Mouse (Mus musculus): ENCODE data around the gene Nes. TPM values are rescaled to one million over a fixed set of nuclear protein-coding genes. Genes with fewer than 3 reads are reported as not detected.

Gene Nes
- 61.9 and 77.6 TPM in 2 replicates for polyA plus RNA-seq (2015; fragmentation: Nextera tagmentation; extraction: Ambion mirVana)

DNA sequence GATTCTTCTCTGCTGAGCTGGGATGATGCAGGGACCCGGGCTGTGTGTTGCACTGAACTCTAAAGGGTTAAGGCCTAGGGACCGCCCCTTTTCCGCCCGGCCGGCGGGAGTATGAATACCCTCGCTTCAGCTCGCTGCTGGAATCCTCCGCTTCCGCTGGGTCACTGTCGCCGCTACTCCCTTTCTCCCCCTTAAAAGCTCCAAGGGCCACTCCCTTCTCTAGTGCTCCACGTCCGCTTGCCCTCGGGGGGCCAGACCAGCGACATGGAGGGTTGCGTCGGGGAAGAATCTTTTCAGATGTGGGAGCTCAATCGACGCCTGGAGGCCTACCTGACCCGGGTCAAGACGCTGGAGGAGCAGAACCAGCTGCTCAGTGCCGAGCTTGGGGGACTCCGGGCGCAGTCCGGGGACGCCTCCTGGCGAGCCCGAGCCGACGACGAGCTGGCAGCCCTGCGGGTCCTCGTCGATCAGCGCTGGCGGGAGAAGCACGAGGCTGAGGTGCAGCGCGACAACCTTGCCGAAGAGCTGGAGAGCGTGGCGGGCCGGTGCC, at the start of gene Nes:
Nes (plus strand) TSS at position 140 of the 550 bp plus-strand sequence.
- ATAC-seq = peak; percentile 71
- Histone ChIP-seq H3K27me3 (no peaks in the 10 kb centered on the region), H3K4me2 (replicated peaks) (peak within 1 kb of the TSS; percentile 94), H3K27ac (peak within 1 kb of the TSS; percentile 90), H3K9ac (replicated peaks) (peak within 1 kb of the TSS; percentile 89), H3K36me3 (peaks cover 8% of the 10 kb centered on the region), H3K4me3 (replicated peaks) (peak within 1 kb of the TSS; percentile 70), H3K9me3 (no peaks in the 10 kb centered on the region), H3K4me1 (replicated peaks) (peaks cover 55% of the 10 kb centered on the region)
- under 1% methylated on average over 44 of the region's 44 CpGs for WGBS

DNA sequence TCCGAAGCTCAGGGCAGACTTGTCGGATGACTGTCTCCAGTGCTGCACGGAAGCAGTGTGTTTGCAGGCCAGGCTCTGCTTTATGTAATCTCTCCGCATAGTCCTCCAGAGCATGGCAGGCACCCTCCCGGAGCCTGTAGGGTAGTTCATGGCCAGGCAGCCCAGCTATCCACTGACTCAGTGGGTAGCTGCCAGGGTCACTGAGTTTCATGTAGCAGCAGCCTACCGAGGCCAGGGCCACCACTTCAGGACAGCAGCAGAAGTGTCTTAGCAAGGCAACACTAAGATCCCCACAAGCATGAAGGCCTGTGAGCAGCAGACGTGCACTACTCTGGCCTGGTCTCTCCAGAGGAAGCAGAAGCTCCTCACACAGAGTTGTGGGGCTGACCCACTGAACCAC, 45.9 kb upstream of the Nes start:
- H3K9ac ChIP-seq (replicated peaks) = no peak overlapping the region
- no peaks in the 10 kb centered on the region for H3K9me3 ChIP-seq
- no peak overlapping the region for H3K4me2 ChIP-seq (replicated peaks)
- H3K27me3 ChIP-seq = no peaks in the 10 kb centered on the region
- peaks cover 20% of the 10 kb centered on the region for H3K4me1 ChIP-seq (replicated peaks)
- H3K4me3 ChIP-seq (replicated peaks) = no peak overlapping the region
- peaks cover 60% of the 10 kb centered on the region for H3K36me3 ChIP-seq
- 85% methylated on average over 7 of the region's 7 CpGs for WGBS
- no peak overlapping the region for H3K27ac ChIP-seq
- ATAC-seq = no peak

DNA sequence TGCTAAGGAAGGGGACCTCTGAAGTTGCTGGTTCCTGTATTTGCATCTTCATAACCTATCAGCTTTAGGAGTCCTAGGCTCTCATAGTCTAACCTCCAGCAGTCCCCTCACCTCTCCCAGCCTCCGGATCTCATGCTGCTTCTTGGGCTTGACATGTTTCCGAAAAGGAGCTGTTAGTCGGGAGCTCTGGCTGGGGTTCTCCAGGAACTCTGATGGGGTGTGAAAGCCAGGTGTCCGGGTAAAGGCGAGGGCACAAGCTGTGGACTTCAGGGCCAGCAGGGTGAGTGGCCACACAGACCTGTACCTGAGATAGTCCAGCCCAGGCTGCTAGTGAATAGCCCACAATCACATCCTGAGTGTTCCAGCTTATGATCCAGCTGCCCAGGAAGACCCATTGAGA, 43.4 kb upstream of the Nes start:
- no peak for ATAC-seq
- no peak overlapping the region for H3K9ac ChIP-seq (replicated peaks)
- WGBS = 89% methylated on average over 5 of the region's 5 CpGs
- no peaks in the 10 kb centered on the region for H3K9me3 ChIP-seq
- no peaks in the 10 kb centered on the region for H3K27me3 ChIP-seq
- H3K4me2 ChIP-seq (replicated peaks) = no peak overlapping the region
- H3K27ac ChIP-seq = no peak overlapping the region
- no peak overlapping the region for H3K4me3 ChIP-seq (replicated peaks)
- peaks cover 26% of the 10 kb centered on the region for H3K4me1 ChIP-seq (replicated peaks)
- peaks cover 61% of the 10 kb centered on the region for H3K36me3 ChIP-seq

DNA sequence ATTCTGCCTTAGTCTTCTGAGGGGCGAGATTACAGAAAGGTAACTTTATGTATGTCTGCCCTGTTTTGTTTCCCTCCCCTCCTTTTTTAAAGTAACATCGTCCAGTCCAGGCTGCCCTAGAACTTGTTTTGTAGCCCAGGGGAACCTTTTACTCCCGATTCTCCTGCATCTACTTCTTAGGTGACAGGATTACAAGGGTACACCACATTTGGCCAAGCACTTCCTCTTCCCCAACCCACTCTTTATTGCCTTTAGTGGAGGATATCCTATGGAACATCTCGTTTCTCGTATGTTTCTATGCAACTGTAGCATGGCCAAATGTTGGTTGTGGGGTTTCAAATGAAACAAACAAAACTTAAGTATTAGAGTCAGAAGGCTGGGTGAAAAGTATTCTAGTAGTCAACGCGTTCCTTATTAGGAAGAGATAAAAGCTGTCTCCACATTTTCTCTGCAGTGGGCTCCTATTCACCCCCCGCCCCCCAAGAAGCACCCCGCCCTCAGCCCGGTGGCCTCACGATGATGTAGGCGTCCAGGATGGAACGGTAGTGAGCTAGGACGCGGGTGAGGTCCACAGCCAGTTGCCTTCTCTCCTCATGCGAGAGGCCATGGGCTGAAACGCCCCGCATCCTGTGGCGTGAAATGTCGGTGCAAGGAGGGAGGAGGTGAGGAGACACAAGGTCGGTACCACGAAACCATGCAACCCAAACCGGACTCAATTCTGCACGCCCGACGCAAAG, 41.4 kb upstream of the Nes start:
- WGBS = 7% methylated on average over 26 of the region's 26 CpGs
- no peaks in the 10 kb centered on the region for H3K9me3 ChIP-seq
- peak overlapping the region; percentile 77 for H3K4me2 ChIP-seq (replicated peaks)
- peak overlapping the region; percentile 94 for H3K4me3 ChIP-seq (replicated peaks)
- peaks cover 42% of the 10 kb centered on the region for H3K4me1 ChIP-seq (replicated peaks)
- peak; percentile 73 for ATAC-seq
- peaks cover 58% of the 10 kb centered on the region for H3K36me3 ChIP-seq
- peak overlapping the region; percentile 91 for H3K9ac ChIP-seq (replicated peaks)
- peak overlapping the region; percentile 90 for H3K27ac ChIP-seq
- H3K27me3 ChIP-seq = no peaks in the 10 kb centered on the region

DNA sequence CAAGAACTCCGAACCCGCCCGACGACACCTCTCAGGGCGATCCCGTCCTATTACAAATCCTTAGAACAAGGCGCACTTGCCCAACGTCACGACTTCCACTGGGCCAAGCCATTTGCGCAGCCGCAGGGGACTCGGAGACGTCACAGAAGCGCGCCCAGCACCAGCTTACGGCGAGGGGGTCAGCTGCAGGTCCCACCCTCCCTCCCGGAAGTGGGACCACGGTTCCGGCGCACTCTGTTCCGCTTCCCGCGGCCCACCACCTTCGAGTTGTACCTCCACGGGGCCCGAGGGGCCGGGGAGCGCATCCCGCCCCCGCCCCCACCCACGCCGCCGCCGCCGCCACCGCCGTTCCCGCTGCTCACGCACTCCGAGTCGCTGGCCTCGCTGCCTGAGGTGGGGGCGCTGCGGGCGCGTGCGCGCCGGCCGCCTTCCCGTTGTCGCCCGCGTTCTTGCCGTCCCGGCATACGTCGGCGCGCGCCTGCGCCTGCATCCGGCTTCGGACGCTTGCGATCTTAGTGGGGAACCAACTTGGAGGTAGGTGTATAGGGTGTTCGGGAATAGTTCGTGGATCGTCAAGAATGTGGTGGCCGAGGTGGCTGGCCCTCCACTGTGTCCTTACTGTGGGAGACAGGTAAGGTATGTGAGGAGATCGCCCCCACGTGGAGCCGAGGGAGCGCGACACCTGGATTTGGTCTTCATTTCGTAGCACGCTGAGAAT, 40.6 kb upstream of the Nes start, which contains the start of the genes Isg20l2 and Rrnad1:
Isg20l2 (plus strand) TSS at position 237 of the 718 bp plus-strand sequence.
Rrnad1 (minus strand) TSS at position 640 of the 718 bp plus-strand sequence.
- 1% methylated on average over 71 of the region's 78 CpGs for WGBS
- Histone ChIP-seq H3K4me3 (replicated peaks) (peak within 1 kb of the TSS; percentile 94), H3K27ac (peak within 1 kb of the TSS; percentile 90), H3K9me3 (no peaks in the 10 kb centered on the region), H3K27me3 (no peaks in the 10 kb centered on the region), H3K4me2 (replicated peaks) (peak within 1 kb of the TSS; percentile 77), H3K36me3 (peaks cover 58% of the 10 kb centered on the region), H3K9ac (replicated peaks) (peak within 1 kb of the TSS; percentile 91), H3K4me1 (replicated peaks) (peaks cover 49% of the 10 kb centered on the region)
- peak; percentile 99 for ATAC-seq

DNA sequence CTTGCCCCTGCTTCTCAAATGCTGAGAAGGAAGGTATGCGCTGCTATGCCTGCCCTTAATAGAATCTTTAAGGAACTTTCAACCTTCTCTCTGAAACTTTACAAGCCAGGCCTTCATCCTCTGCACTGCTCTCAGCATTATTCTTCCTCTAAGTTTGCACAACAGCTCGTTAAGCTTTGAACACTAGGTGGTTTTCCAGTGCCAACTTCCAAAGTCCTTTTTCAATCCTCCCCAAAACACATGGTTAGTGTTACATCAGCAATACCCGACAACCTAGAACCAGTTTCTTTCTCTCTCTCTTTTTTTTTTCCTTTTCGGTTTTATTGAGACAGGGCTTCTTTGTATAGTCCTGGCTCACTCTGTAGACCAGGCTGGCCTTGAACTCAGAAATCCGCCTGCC, 36.9 kb upstream of the Nes start:
- H3K4me2 ChIP-seq (replicated peaks) = no peak overlapping the region
- H3K27ac ChIP-seq = no peak overlapping the region
- no peak overlapping the region for H3K9ac ChIP-seq (replicated peaks)
- ATAC-seq = no peak
- no peaks in the 10 kb centered on the region for H3K27me3 ChIP-seq
- H3K36me3 ChIP-seq = peaks cover 64% of the 10 kb centered on the region
- peaks cover 57% of the 10 kb centered on the region for H3K4me1 ChIP-seq (replicated peaks)
- WGBS = 87% methylated on average over 5 of the region's 5 CpGs
- no peak overlapping the region for H3K4me3 ChIP-seq (replicated peaks)
- H3K9me3 ChIP-seq = no peaks in the 10 kb centered on the region

DNA sequence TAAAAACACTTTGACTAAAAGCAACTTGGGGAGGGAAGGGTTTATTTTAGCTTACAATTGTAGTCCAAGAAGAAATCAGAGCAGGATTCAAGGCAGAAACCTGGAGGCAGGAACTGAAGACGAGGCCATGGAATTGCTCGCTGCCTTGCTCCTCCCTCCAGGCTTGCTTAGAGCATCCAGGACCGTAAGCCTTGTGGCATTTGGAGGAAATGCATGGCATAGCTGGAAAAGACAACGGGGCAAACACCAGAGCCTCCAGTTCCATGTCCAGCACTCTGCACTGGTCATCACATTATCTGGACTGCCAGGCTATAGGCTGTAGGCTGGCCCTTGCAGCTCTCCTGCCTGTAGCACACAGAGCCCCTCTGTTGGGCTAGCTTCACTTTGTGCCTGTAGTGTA, 36.4 kb upstream of the Nes start:
- WGBS = 78% methylated on average over 4 of the region's 4 CpGs
- Histone ChIP-seq H3K4me2 (replicated peaks) (no peak overlapping the region), H3K9me3 (no peaks in the 10 kb centered on the region), H3K36me3 (peaks cover 68% of the 10 kb centered on the region), H3K27me3 (no peaks in the 10 kb centered on the region), H3K9ac (replicated peaks) (no peak overlapping the region), H3K4me3 (replicated peaks) (no peak overlapping the region), H3K27ac (no peak overlapping the region), H3K4me1 (replicated peaks) (peaks cover 52% of the 10 kb centered on the region)
- no peak for ATAC-seq

DNA sequence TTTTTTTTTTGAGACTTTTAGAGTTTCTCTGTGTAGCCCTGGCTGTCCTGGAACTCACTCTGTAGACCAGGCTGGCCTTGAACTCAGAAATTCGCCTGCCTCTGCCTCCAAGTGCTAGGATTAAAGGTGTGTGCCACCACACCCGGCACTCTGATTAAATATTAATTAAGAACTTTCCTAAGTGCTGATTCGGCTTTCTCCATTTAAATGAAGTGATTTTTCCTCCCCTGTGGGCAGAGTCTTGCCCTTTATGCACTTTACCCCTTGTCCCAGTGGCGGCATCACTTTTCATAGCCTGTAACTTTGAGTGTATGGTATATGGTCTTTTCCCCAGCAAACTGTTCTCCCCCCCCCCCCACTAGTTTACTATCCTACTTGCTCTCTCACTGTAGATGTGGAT, 35.7 kb upstream of the Nes start:
- no peak overlapping the region for H3K4me2 ChIP-seq (replicated peaks)
- H3K27ac ChIP-seq = no peak overlapping the region
- H3K9me3 ChIP-seq = no peaks in the 10 kb centered on the region
- ATAC-seq = no peak
- no peak overlapping the region for H3K4me3 ChIP-seq (replicated peaks)
- peaks cover 52% of the 10 kb centered on the region for H3K4me1 ChIP-seq (replicated peaks)
- no peaks in the 10 kb centered on the region for H3K27me3 ChIP-seq
- no peak overlapping the region for H3K9ac ChIP-seq (replicated peaks)
- peaks cover 75% of the 10 kb centered on the region for H3K36me3 ChIP-seq
- WGBS = 82% methylated on average over 4 of the region's 4 CpGs

DNA sequence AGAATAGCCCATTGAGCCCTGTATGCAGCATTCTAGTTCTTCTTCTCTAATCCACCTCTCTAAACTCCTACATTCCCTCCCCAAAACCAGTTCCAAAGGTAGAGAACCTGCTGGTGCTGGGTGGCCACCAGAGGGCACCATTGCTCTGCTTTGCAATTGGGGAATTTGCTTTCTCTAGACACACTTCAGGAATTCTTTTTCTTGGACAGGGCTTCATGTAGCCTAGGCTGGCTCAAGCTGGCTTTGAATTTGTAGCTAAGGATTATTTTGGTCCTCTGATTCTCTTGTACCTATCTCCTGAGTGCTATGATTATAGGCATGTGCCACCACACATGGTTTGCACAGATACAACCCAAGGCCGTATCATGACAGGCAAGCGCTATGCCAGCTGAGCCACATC, 35.1 kb upstream of the Nes start:
- peak; percentile 53 for ATAC-seq
- Histone ChIP-seq H3K4me3 (replicated peaks) (no peak overlapping the region), H3K9ac (replicated peaks) (0 out of 2 replicates have a peak overlapping the region, but pooled peaks have one; percentile 24), H3K9me3 (no peaks in the 10 kb centered on the region), H3K27me3 (no peaks in the 10 kb centered on the region), H3K36me3 (peaks cover 80% of the 10 kb centered on the region), H3K4me2 (replicated peaks) (no peak overlapping the region), H3K4me1 (replicated peaks) (peaks cover 51% of the 10 kb centered on the region), H3K27ac (no peak overlapping the region)
- WGBS = 94% methylated on average over 2 of the region's 2 CpGs

DNA sequence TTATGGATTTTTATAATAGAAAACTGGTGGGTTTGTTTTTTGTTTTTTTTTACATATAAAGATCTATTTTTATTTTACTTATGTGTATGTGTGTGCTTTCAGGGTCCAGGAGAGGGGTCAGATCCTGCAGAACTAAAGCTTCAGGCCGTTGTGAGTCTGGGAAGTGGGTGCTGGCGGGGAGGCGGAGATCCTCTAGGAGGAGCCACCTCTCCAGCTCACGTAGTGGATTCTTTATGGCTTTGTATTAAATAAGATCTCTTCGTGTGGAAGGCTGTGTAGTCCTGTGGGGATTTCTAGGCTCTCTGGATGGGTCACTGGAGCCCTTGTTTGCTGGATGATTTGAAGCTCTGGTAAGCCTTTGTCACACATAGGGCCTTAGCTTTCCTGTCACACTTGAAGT, 30.3 kb upstream of the Nes start:
- Histone ChIP-seq H3K27me3 (no peaks in the 10 kb centered on the region), H3K4me1 (replicated peaks) (peaks cover 18% of the 10 kb centered on the region), H3K4me3 (replicated peaks) (no peak overlapping the region), H3K9me3 (no peaks in the 10 kb centered on the region), H3K9ac (replicated peaks) (no peak overlapping the region), H3K36me3 (peaks cover 65% of the 10 kb centered on the region), H3K27ac (no peak overlapping the region), H3K4me2 (replicated peaks) (no peak overlapping the region)
- 56% methylated on average over 5 of the region's 5 CpGs for WGBS
- no peak for ATAC-seq

DNA sequence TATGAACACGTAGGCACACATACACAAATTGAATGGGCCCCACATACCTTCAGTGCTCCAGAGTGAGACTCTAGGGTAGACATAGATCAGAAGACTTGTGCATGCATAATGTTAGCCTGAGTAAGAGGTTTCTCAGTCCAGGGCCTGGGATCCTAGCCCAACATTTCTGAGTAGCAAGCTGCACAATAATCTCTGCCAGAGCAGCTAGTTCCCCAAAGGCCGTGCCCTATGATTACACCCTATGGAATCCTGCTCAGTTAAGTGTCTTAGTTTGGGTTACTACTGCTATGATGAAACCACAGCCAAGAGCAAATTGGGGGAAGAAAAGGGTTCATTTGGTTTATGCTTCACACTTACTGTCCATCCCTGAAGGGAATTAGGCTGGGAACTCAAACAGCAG, 28.4 kb upstream of the Nes start:
- no peak for ATAC-seq
- H3K4me3 ChIP-seq (replicated peaks) = no peak overlapping the region

DNA sequence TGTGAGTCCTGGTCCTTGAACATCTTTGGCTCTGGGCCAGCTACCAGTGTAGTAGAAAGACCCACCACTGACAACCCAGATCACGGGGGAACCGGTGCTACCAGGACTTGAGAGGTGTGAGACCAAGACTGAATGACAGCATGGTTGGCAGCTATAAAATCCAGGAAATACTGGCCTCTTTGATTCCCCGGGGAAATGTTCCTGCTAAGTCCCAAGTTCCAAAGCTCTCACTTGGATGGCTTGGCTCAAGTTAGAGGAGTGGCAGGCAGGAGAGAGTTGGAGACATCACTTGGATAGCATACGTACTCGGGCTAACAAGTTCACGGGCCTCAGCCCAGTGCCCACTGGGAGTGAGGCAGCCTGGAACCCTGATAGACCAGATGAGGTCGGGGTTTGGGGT, 27.3 kb upstream of the Nes start:
- 84% methylated on average over 7 of the region's 7 CpGs for WGBS

More for the DNA sequence above, 28.4 kb upstream of the Nes start:
- Histone ChIP-seq H3K27me3 (no peaks in the 10 kb centered on the region), H3K9ac (replicated peaks) (no peak overlapping the region), H3K4me1 (replicated peaks) (peaks cover 29% of the 10 kb centered on the region), H3K36me3 (peaks cover 50% of the 10 kb centered on the region), H3K4me2 (replicated peaks) (no peak overlapping the region), H3K9me3 (no peaks in the 10 kb centered on the region), H3K27ac (no peak overlapping the region)
- 91% methylated on average over 2 of the region's 2 CpGs for WGBS

More for the DNA sequence above, 27.3 kb upstream of the Nes start:
- Histone ChIP-seq H3K4me3 (replicated peaks) (no peak overlapping the region), H3K4me2 (replicated peaks) (no peak overlapping the region), H3K4me1 (replicated peaks) (peaks cover 40% of the 10 kb centered on the region), H3K9ac (replicated peaks) (no peak overlapping the region), H3K36me3 (peaks cover 40% of the 10 kb centered on the region), H3K27ac (no peak overlapping the region), H3K27me3 (no peaks in the 10 kb centered on the region), H3K9me3 (no peaks in the 10 kb centered on the region)
- ATAC-seq = no peak
